Mouse (Mus musculus): ENCODE data around the gene Nudt9.

Gene Nudt9

GRCm38 (mm10) chr5:104077508-104077907 is 31.4 kb downstream of the Nudt9 start, which contains the start of gene Gm17660:
Gm17660 (minus strand) TSS chr5:104077608.
- no peak for DNase-seq (ENCODE audit: low spot score in 2 of 2)

- DNase-seq (ENCODE audit: low spot score in 2 of 2), result no peak
Observed at GRCm38 (mm10) chr5:104080736-104081135, 34.6 kb downstream of the Nudt9 start.

- DNase-seq (ENCODE audit: low spot score in 2 of 2), result no peak
Observed at GRCm38 (mm10) chr5:104085366-104085765, 39.3 kb downstream of the Nudt9 start.

DNA sequence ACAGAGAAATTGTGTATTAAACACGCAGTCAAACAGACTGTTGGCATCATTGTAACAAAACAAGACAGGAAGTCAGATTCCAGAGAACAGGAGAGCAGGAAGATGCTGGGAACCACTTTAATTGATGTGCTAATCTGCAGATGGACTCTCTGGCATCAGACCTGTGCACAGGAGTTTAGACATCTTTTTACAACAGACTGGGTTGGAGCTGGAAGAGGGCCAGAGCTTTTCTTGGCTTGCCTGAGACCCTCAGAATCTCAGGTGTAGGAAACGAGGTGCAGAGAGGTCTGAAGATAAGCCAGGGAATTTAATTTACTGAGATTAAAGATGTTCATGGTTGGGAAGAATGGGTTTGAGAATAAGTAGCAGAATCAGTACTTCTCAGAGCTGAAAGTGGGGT is 43.6 kb downstream of the Nudt9 start:
- no peak for DNase-seq (ENCODE audit: low spot score in 2 of 2)

DNA sequence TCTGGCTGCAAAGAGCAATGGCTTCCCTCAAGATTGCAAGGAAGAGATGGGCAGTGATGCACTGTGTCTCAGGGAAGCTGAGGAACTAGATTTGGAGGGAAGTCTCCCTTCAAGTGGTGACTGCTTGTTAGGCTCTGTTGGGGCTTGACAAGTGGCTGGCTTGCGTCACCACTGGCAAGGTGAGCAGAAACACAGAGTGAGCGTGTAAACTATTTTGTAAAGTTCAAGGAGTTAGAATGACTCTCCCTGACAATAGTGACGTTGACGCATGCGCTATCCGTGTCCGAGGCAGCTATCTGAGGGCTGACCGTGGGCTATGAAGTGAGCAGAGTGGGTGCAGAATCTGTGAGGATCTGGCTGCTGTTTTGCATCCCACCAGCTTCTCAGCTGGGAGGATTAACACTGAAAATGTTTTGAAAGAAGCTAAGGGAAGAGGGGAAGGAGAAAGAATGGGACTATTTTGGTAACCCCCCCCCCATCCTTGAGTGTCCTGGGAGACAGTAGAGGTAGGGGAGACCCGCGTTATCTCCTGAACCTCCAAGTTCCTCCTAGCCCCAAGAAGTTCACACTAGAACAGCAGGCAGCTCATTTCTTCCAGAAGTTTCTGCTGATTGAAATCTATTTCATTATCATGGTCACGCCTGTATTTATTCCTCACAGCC is 49.4 kb downstream of the Nudt9 start:
- no peak for DNase-seq (ENCODE audit: low spot score in 2 of 2)

GRCm38 (mm10) chr5:104096078-104096938 is 50.2 kb downstream of the Nudt9 start:
- no peak for DNase-seq (ENCODE audit: low spot score in 2 of 2)

DNA sequence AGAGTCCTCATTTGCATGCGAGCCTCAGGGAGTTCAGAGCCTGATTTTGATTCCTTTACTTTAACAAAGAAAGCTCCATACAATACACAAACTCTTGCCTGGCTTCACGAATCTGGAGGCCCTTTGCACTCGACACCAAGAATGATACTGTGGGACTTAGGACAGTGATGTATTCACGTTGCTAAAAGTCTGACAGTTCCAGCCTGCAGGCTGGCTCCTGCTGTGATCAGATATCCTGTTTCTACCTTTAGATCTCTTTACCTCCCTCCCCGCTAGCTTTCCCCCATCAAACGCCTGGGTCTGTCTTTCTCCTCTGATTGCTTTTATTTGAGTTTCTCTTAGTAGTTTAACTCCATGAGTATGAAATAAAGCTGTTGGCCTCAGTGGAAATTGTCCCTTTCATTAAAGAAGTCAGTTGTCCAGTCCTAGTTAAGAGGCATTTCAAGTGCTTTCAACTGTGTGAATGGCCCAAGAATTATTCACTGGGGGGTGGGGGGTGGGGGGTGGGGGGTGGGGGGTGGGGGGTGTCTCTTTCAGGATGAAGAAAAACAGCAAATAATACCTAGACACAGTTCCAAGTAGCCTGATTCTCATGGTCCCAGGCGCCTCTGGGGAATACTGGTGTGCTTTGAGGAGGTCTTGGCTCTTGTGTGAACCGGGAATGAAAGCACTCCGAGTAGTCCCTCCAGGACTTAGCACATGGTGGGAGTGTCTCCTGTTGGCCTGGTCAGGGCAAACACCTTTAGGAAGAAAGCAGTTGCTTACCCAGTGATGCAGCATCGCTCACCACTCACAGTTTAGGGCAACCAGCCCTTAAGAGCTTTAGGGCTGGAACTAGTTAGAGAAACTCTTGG is 55.8 kb downstream of the Nudt9 start:
- no peak for DNase-seq (ENCODE audit: low spot score in 2 of 2)

- DNase-seq (ENCODE audit: low spot score in 2 of 2), result no peak
Observed at GRCm38 (mm10) chr5:104103171-104103570, 57.1 kb downstream of the Nudt9 start.

GRCm38 (mm10) chr5:104104111-104104510 is 58.0 kb downstream of the Nudt9 start:
- no peak for DNase-seq (ENCODE audit: low spot score in 2 of 2)

DNA sequence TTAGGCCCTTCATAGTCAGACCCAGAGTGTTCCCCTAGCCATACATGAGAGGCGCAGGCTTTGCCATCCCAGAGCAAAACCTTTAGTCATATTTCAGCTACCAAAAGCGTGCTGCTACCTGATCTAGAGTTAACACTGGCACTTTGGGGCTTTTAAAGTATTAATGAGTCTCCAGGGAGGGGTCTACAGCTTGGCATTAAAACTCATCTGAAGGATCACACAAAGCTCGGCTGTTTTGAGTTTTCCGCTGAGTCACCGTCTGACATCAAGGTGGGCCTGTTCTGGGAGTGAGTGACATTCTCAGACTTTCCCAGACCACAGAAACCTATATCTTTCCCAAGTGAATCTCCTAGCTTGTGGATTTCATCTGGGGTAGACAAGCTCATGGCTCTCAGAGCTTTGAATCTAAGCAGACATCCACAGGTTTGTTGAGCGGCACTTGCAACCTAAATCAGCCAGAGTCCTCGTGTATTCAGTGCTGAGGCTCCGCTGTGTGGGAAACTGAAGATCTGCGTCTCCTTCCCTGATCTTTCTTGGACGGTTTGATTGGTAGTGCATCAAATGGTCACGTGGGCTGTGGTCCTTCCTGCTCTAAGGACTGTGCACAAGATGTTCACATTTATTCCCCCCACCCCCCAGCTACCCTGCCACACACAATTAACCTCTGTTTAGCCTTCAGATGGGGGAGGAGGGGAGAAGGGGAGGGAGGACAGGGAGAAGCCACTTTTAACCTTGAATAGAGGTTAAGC is 62.2 kb downstream of the Nudt9 start:
- no peak for DNase-seq (ENCODE audit: low spot score in 2 of 2)

- DNase-seq (ENCODE audit: low spot score in 2 of 2), result peak; percentile 46 to 48
Observed at GRCm38 (mm10) chr5:104108879-104109369, 62.8 kb downstream of the Nudt9 start.

DNA sequence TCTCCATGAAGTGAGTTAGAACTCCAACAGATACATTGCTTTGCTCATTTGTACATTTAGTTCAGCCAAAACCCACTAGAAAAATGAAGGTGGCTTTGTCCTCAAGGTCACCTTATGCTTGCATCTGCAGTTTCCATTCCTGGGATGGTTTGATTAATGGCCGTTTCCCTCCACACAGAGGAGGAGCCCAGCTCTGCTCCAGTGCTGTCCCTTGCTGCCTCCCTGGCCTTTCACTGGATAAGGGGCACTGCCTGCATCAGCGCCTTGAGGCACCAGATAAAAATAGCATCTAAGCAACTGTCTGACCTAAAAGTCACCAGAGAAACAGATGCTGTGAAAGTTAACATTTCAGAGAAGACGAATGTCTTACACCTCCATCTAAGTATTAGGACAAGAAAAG is 63.4 kb downstream of the Nudt9 start:
- no peak for DNase-seq (ENCODE audit: low spot score in 2 of 2)

GRCm38 (mm10) chr5:104110171-104110920 is 64.2 kb downstream of the Nudt9 start:
- DNase-seq (ENCODE audit: low spot score in 2 of 2), result peak; percentile 21 to 52

- DNase-seq (ENCODE audit: low spot score in 2 of 2), result no peak
Observed at GRCm38 (mm10) chr5:104112016-104112415, 65.9 kb downstream of the Nudt9 start.

DNA sequence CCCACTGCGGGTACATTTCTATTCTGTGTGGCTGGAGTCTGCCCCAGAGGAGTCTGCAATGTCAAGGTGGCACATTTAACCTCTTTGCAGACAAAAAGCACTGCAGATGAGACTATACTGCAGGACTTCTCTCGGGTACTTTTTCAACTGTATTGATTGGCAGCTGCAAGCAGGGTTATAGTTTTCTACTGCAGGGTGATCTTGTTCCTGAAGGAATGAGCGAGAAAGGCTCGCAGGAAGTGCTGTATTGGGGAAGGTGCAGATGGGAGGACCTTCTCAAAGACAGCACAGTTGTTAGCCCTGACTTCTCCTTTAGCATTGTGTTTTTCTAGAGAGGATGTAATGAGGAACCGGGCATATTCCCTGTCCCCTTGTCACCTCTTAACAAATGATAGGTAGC is 66.4 kb downstream of the Nudt9 start:
- no peak for DNase-seq (ENCODE audit: low spot score in 2 of 2)

- peak; percentile 43 to 51 for DNase-seq (ENCODE audit: low spot score in 2 of 2)
Observed at GRCm38 (mm10) chr5:104113491-104114172, 67.5 kb downstream of the Nudt9 start, which contains the start of gene Sparcl1. Sparcl1 (minus strand) TSS chr5:104113733.
